Mouse (Mus musculus): Measurements from ENCODE around the gene Gm44579.
A peak's percentile ranks its signal among the peaks of the same experiment; 100 is the strongest.

The Gm44579 gene

DNA sequence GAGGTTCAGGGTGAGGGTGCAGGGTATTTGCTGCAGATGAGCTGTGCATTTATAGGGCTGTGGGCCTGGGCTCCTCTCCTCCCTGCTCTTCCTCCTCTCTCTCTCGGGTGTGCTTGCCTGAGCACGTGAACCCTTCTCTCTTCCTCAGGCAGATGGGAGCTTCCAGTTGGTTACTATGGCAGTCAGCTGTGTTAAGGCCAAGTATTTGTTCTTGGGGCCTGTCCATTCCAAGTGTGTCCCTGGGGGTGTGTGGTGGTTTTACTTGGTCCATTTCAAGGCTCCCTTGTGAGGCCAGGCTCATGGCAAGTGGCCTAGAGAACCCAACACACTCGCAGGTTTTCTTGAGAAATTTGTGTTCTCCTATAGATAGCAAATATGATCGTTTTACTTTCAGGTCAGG, at the start of gene Gm44579, which contains the start of gene Olfr287:
TSS of gene Gm44579 (minus strand) at position 101 of the 400 bp plus-strand sequence.
TSS of gene Olfr287 (minus strand) at position 180 of the 400 bp plus-strand sequence.
- no peak for DNase-seq (ENCODE audit: low spot score)

DNA sequence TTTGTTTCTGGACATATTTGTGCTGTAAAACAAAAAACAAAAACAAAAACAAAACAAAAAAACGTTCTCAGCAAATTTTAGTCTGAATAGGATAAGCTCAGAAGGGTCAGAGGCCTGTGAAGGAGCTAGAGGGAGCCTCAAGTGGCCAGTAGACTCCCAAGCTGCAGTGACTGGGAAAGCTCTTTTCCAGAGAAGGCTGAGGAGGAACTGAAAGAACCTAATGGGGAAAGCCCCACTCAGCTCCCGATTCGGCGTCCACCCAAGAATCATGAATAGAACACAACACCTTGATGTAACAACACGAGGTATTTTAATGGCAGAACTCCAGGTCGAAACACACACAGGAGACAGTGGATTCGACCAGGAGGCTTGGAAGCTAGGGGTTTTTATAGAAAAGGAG, 37.0 kb upstream of the Gm44579 start:
- DNase-seq (ENCODE audit: low spot score) = no peak

- no peak for DNase-seq (ENCODE audit: low spot score)
Observed at GRCm38 (mm10) chr15:98257193-98257592, 36.4 kb upstream of the Gm44579 start, which contains the start of gene H1fnt. Gene H1fnt, minus strand, starts transcription at chr15:98257293.

- DNase-seq (ENCODE audit: low spot score) = no peak
Observed at GRCm38 (mm10) chr15:98256271-98256670, 35.5 kb upstream of the Gm44579 start.

GRCm38 (mm10) chr15:98235442-98235841, 14.7 kb upstream of the Gm44579 start:
- DNase-seq (ENCODE audit: low spot score) = no peak

GRCm38 (mm10) chr15:98234350-98234749, 13.6 kb upstream of the Gm44579 start, which contains the start of gene Olfr286:
Gene Olfr286, minus strand, starts transcription at chr15:98234450.
- DNase-seq (ENCODE audit: low spot score) = no peak

GRCm38 (mm10) chr15:98226096-98226495, 5.3 kb upstream of the Gm44579 start:
- no peak for DNase-seq (ENCODE audit: low spot score)

DNA sequence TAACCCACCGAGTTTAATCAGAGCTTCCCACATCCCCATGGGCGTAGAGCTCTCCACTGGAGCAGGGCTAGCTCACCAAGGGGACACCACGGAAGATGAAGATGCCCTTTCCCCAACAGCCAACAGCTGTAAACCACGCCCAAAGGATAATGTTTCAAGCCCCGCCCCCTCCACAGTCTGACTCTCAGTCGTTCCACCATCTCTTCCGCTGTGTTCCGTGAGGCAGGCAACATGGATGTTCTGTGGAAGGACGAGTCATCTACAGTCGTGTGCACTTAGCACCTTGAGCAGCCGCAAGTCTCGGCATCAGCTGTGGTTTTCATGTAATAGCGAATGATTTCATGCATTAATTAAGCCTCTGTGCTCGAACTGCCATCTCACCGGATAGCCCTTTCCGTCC, 4.8 kb upstream of the Gm44579 start:
- no peak for DNase-seq (ENCODE audit: low spot score)

DNA sequence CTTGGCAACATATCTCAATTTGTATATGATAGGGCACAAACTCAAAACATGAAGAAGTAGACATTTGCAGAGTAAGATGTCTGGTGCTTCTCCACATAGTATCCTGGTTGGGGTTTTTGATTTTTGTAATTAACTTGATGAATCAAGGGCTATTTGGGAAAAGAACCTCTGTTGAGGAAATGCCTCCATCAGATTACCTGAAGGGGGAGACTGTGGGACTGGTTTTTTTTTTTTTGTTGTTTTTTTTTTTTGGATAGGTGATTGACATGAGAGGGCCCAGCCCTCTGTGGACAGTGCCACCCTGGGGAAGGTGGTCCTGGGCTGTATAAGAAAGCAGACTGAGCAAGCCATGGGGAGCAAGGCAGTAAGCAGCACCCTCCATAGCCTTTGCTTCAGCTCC, 1.6 kb upstream of the Gm44579 start:
- no peak for DNase-seq (ENCODE audit: low spot score)

- DNase-seq (ENCODE audit: low spot score) = no peak
Observed at GRCm38 (mm10) chr15:98214130-98214529, 6.6 kb downstream of the Gm44579 start.

DNA sequence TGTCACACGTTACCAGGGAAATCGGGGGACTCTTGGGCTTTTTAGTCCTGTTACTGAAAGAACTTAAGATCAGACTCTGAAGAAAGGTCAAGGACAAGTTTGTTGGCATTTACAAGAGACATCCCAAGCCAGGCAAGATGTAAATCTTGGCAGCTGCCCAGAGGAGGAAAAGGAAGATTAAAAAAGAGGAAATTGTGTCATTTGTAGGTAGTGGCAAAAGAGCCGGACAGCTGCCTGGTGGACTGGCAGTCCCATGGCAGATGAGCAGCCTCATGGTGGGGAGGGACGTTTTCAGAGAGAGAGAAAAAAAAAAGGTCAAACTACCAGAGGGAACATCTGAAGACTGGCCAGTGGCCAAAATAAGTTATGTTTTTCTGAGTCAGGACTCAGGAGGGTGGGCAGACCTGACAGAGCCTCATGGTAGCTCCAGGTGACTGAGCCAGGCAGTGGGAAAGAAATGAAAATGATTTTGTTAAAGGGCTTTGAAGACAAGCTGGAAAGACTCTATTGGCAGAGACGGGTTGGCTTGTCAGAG, 7.4 kb downstream of the Gm44579 start:
- no peak for DNase-seq (ENCODE audit: low spot score)

- no peak for DNase-seq (ENCODE audit: low spot score)
Observed at GRCm38 (mm10) chr15:98209676-98210075, 11.1 kb downstream of the Gm44579 start.

DNA sequence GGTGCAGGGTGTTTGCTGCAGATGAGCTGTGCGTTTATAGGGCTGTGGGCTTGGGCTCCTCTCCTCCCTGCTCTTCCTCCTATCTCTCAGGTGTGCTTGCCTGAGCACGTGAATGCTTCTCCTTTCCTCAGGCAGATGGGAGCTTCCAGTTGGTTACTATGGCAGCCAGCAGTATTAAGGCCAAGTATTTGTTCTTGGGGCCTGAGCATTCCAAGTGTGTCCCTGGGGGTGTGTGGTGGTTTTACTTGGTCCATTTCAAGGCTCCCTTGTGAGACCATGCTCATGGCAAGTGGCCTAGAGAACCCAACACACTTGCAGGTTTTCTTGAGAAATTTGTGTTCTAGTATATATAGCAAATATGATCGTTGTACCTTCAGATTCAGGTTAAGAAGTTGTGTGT, 25.3 kb downstream of the Gm44579 start, which contains the start of gene Olfr288:
TSS of gene Olfr288 (minus strand) at position 101 of the 400 bp plus-strand sequence.
- no peak for DNase-seq (ENCODE audit: low spot score)

GRCm38 (mm10) chr15:98184456-98184855, 36.3 kb downstream of the Gm44579 start:
- no peak for DNase-seq (ENCODE audit: low spot score)

GRCm38 (mm10) chr15:98181856-98182570, 38.8 kb downstream of the Gm44579 start:
- no peak for DNase-seq (ENCODE audit: low spot score)

DNA sequence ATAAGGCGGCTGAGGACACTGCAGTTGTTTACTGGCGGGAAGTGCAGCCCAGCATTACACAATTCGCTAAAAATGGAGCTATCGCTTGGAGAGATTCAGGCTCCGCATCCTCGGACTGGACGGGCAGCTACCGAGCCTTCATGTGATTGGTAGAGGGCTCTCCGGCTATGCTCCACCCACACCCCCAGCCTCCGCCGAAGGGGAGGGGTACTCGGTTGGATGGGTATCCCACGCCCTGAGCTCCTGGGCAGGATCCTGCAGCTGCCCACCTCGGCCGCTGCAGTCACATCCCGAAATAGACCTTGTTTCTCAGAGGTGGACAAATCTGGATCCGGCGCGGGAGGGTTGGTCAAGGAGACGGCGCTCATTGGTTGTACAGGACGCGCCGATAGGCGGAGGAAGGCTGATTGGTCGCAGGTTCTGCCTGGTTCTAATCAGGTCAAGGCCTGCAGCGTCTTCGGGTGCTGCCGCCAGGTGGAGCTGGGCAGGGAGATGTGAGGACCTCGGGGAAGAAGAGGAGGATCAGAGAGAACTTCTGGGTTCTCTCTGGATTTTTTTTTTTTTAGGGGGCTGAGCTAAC, 39.6 kb downstream of the Gm44579 start:
- DNase-seq (ENCODE audit: low spot score) = peak; percentile 92

DNA sequence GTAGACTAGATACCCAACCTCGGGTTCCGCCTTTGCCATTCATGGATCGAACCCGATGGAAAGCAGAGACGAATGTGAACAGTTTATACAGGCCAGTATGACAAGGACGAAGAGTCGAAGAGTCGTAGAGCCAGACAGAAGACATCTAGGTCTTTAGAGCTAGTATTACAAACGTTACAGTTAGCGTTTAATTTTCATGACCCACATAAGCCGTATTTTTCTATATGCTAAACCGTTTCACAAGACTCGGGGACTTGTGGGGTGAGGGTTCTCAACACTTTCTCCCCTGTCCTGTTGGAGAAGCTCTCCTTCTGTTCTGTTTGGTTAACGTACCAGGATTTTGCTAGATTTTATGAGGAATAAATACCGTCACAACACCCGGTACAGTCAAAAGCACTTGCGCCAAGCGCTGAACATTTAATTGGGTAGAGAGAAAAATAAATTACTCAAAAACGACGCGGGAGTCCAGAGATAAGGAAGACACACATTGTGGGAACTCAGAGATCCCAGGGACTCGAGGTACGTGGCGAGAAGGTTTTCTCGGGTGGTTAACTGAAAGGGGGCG, 40.1 kb downstream of the Gm44579 start:
- DNase-seq (ENCODE audit: low spot score) = no peak

DNA sequence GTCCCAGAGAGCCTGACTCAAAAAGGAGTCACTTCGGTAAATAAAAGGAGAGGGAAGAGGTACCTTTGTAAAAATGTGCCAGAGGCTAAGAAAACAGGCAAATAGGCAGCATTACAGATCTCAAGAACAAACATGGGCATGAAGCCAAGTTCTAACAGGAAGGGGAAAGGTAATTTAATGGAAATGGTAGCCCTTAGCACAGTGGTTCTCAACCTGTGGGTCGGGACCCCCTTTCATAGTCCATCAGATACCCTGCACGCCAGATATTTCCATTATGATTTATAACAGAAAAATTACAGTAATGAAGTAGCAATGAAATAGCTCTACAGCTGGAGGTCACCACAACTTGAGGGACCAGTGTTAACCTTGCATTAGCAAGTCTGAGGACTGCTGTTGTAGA, 43.5 kb downstream of the Gm44579 start:
- DNase-seq (ENCODE audit: low spot score) = no peak

DNA sequence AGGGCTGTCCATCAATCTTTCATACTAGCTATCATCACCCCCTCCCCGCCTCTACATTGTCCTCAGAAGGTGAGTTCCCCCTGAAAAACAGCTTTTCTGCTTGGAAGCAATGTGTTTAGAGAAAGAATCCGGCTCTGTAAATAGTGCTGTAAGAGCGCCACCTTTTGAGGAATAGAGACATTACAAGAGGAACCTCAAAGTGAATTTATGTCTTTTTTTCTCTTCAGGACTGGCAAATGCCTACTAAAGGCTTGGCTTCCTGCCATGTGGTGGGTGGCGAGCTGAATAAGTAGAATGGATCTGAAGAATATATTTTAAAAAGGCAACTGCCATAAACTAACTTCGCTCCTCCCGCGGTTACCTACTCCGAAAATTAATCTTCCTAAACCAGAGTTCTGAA, 47.0 kb downstream of the Gm44579 start:
- no peak for DNase-seq (ENCODE audit: low spot score)

GRCm38 (mm10) chr15:98172113-98172512, 48.7 kb downstream of the Gm44579 start:
- DNase-seq (ENCODE audit: low spot score) = no peak

GRCm38 (mm10) chr15:98170917-98171316, 49.9 kb downstream of the Gm44579 start:
- DNase-seq (ENCODE audit: low spot score) = no peak

- no peak for DNase-seq (ENCODE audit: low spot score)
Observed at GRCm38 (mm10) chr15:98170365-98170764, 50.4 kb downstream of the Gm44579 start.

DNA sequence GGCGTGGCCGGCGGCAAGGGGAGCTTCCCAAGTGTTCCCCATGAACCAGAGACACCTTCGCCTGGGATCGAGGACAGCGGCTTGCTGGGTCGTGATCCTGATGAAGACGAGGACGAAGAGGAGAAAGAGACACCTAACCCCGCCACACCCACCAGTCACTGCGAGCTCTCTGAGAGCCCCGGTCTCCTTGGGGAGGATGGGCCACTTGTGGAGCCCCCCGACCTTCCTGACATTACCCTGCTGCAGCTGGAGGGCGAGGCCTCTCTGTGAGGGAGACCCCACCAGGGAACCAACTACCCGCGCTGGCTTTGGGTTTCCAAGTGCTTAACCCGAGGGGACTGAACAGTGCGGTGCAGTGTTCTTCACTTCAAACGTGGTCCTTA, 52.2 kb downstream of the Gm44579 start:
- no peak for DNase-seq (ENCODE audit: low spot score)
